Mouse (Mus musculus) bone marrow macrophage, adult 2 months (primary cell): ENCODE measurements around the gene Cd5.

Experiments used
- CTCF ChIP-seq: IDR thresholded peaks from 2 replicates; pipeline ENCODE4 v1.5.1; 2012; ENCODE audit warnings: low read depth, mild to moderate bottlenecking, low read length, moderate library complexity
- POLR2A ChIP-seq: IDR thresholded peaks from 2 replicates; pipeline ENCODE4 v1.6.1; 2012; ENCODE audit warnings: mild to moderate bottlenecking, low read depth, low read length, borderline replicate concordance

GRCm38 (mm10) chr19:10758708-10759107 is 19.9 kb upstream of the Cd5 start:
- no peak for TF ChIP-seq CTCF
- no peak for TF ChIP-seq POLR2A
